Mouse (Mus musculus) hematopoietic stem cell, adult 5-6 weeks (primary cell): Measurements from ENCODE around the gene Insl3. TPM values are rescaled to one million over a fixed set of nuclear protein-coding genes. Genes with fewer than 3 reads are reported as not detected.

Experiments
- ATAC-seq, 2 experiments: fragments of 125-278 bp in 1 of 2; replicated peaks in 1 of 2; 2 replicates each; pipeline ENCODE4 v1.8.0; 2016 to 2017; ENCODE audit warnings: inconsistent platforms in 2 of 2, mild to moderate bottlenecking in 2 of 2, moderate number of reproducible peaks in 2 of 2, low read depth in 1 of 2, moderate TSS enrichment in 1 of 2; ENCODE audit not compliant: low FRiP score in 2 of 2, poor library complexity in 2 of 2, severe bottlenecking in 2 of 2, insufficient read depth in 1 of 2, low TSS enrichment in 1 of 2
- total RNA-seq: library from RNA; stranded (forward); fragments of 172-1452, 232-1000 nt; gene quantifications from 2 replicates; pipeline ENCODE4 v1.2.3, GENCODE M21; 2017

The Insl3 gene
- total RNA-seq, 1 experiment from 2014 or later, result 6.2 TPM

- ATAC-seq, result no peak
These were observed 14.9 kb upstream of the Insl3 start for GRCm38 (mm10) chr8:71674071-71674470.

GRCm38 (mm10) chr8:71675456-71676019, 13.5 kb upstream of the Insl3 start:
- no peak for ATAC-seq

GRCm38 (mm10) chr8:71676020-71676741, 12.8 kb upstream of the Insl3 start, which contains the start of gene Jak3:
Jak3 (plus strand) TSS chr8:71676296.
- ATAC-seq, result peak; percentile 52 to 54

GRCm38 (mm10) chr8:71676803-71677202, 12.2 kb upstream of the Insl3 start:
- no peak for ATAC-seq

- no peak for ATAC-seq
These were observed 11.5 kb upstream of the Insl3 start for GRCm38 (mm10) chr8:71677555-71677954.

GRCm38 (mm10) chr8:71678216-71678615, 10.8 kb upstream of the Insl3 start:
- ATAC-seq, result no peak

GRCm38 (mm10) chr8:71679116-71679515, 9.9 kb upstream of the Insl3 start:
- ATAC-seq, result no peak

GRCm38 (mm10) chr8:71679550-71680168, 9.4 kb upstream of the Insl3 start:
- ATAC-seq, result no peak

- no peak for ATAC-seq
These were observed 8.5 kb upstream of the Insl3 start for GRCm38 (mm10) chr8:71680471-71680870.

- no peak for ATAC-seq
These were observed 7.6 kb upstream of the Insl3 start for GRCm38 (mm10) chr8:71681369-71681915.

- no peak for ATAC-seq
These were observed 6.2 kb upstream of the Insl3 start for GRCm38 (mm10) chr8:71682832-71683231.

GRCm38 (mm10) chr8:71684701-71685100, 4.3 kb upstream of the Insl3 start:
- ATAC-seq, result no peak

GRCm38 (mm10) chr8:71685573-71685972, 3.4 kb upstream of the Insl3 start:
- ATAC-seq, result no peak

GRCm38 (mm10) chr8:71686143-71686734, 2.8 kb upstream of the Insl3 start:
- no peak for ATAC-seq

- no peak for ATAC-seq
These were observed 1.4 kb upstream of the Insl3 start for GRCm38 (mm10) chr8:71687616-71688015.

- peak; percentile 44 to 65; a peak in 3 of 4 replicates for ATAC-seq
These were observed 3.5 kb downstream of the Insl3 start for GRCm38 (mm10) chr8:71692509-71692908.

GRCm38 (mm10) chr8:71693166-71694041, 4.4 kb downstream of the Insl3 start:
- ATAC-seq, result peak in 1 of 2 experiments; percentile 15; a peak in 2 of 4 replicates
